Mouse (Mus musculus): ENCODE results near the gene Mlst8. TPM values are rescaled to one million over a fixed set of nuclear protein-coding genes. Genes with fewer than 3 reads are reported as not detected.
A peak's percentile ranks its signal among the peaks of the same experiment; 100 is the strongest.
"Not testable (repeated sequence)": the region's sequence is repeated elsewhere in the genome, so short reads cannot be mapped to it uniquely, and the experiment has no call there.

The Mlst8 gene
- polyA plus RNA-seq, 1 experiment from 2014 or later = 21.7 TPM

- 58% methylated on average over 6 of the region's 6 CpGs for WGBS
- H3K9ac ChIP-seq (ENCODE audit: low read depth, low read length) = no peak overlapping the region
- no peak overlapping the region for H3K4me3 ChIP-seq (ENCODE audit: low read depth, low read length)
- H3K27me3 ChIP-seq (replicated peaks; ENCODE audit: control insufficient read depth, insufficient read depth, low read length) = no peaks in the 10 kb centered on the region
- no peak overlapping the region for H3K27ac ChIP-seq (replicated peaks; ENCODE audit: low read depth, low read length)
- H3K4me1 ChIP-seq (ENCODE audit: control insufficient read depth, insufficient read depth, low read length) = no peaks in the 10 kb centered on the region
- H3K36me3 ChIP-seq (ENCODE audit: control insufficient read depth, insufficient read depth, low read length) = no peaks in the 10 kb centered on the region
- no peaks in the 10 kb centered on the region for H3K9me3 ChIP-seq (ENCODE audit: control insufficient read depth, low read length)
- ATAC-seq (ENCODE audit: low read depth) = no peak
- no peak for DNase-seq (ENCODE audit: low spot score)
- no peak overlapping the region for H3K4me2 ChIP-seq (ENCODE audit: low read depth, low read length)
Measured at GRCm38 (mm10) chr17:24463374-24464133, 15.3 kb downstream of the Mlst8 start.

- Histone ChIP-seq H3K4me2 (ENCODE audit: low read depth, low read length) (no peak overlapping the region), H3K4me1 (ENCODE audit: control insufficient read depth, insufficient read depth, low read length) (no peaks in the 10 kb centered on the region), H3K27ac (replicated peaks; ENCODE audit: low read depth, low read length) (no peak overlapping the region), H3K27me3 (replicated peaks; ENCODE audit: control insufficient read depth, insufficient read depth, low read length) (no peaks in the 10 kb centered on the region), H3K36me3 (ENCODE audit: control insufficient read depth, insufficient read depth, low read length) (no peaks in the 10 kb centered on the region), H3K9ac (ENCODE audit: low read depth, low read length) (no peak overlapping the region), H3K4me3 (ENCODE audit: low read depth, low read length) (no peak overlapping the region), H3K9me3 (ENCODE audit: control insufficient read depth, low read length) (no peaks in the 10 kb centered on the region)
- WGBS = 72% methylated on average over 1 of the region's 1 CpGs
- ATAC-seq (ENCODE audit: low read depth) (no peak), DNase-seq (ENCODE audit: low spot score) (no peak)
Measured at GRCm38 (mm10) chr17:24462932-24463331, 15.9 kb downstream of the Mlst8 start.

GRCm38 (mm10) chr17:24461580-24461979 is 17.3 kb downstream of the Mlst8 start:
- Histone ChIP-seq H3K27me3 (replicated peaks; ENCODE audit: control insufficient read depth, insufficient read depth, low read length) (no peaks in the 10 kb centered on the region), H3K9me3 (ENCODE audit: control insufficient read depth, low read length) (no peaks in the 10 kb centered on the region), H3K27ac (replicated peaks; ENCODE audit: low read depth, low read length) (no peak overlapping the region), H3K36me3 (ENCODE audit: control insufficient read depth, insufficient read depth, low read length) (no peaks in the 10 kb centered on the region), H3K4me3 (ENCODE audit: low read depth, low read length) (no peak overlapping the region), H3K4me1 (ENCODE audit: control insufficient read depth, insufficient read depth, low read length) (no peaks in the 10 kb centered on the region), H3K9ac (ENCODE audit: low read depth, low read length) (no peak overlapping the region), H3K4me2 (ENCODE audit: low read depth, low read length) (no peak overlapping the region)
- ATAC-seq (ENCODE audit: low read depth) (no peak), DNase-seq (ENCODE audit: low spot score) (no peak)
- 72% methylated on average over 2 of the region's 2 CpGs for WGBS

GRCm38 (mm10) chr17:24455523-24456206 is 23.2 kb downstream of the Mlst8 start:
- peak overlapping the region; percentile 43 for H3K4me2 ChIP-seq (ENCODE audit: low read depth, low read length)
- not testable (repeated sequence) for H3K36me3 ChIP-seq (ENCODE audit: control insufficient read depth, insufficient read depth, low read length); H3K9me3 ChIP-seq (ENCODE audit: control insufficient read depth, low read length); ATAC-seq (ENCODE audit: low read depth); H3K9ac ChIP-seq (ENCODE audit: low read depth, low read length); H3K27me3 ChIP-seq (replicated peaks; ENCODE audit: control insufficient read depth, insufficient read depth, low read length); DNase-seq (ENCODE audit: low spot score)
- H3K4me1 ChIP-seq (ENCODE audit: control insufficient read depth, insufficient read depth, low read length) = peaks cover 11% of the 10 kb centered on the region; the same call in 1 of the 2 replicates
- H3K27ac ChIP-seq (replicated peaks; ENCODE audit: low read depth, low read length) = peak overlapping the region; percentile 48; the same call in 1 of the 2 replicates
- H3K4me3 ChIP-seq (ENCODE audit: low read depth, low read length) = peak overlapping the region; percentile 86
- 52% methylated on average over 10 of the region's 10 CpGs for WGBS

GRCm38 (mm10) chr17:24454756-24455522 is 23.9 kb downstream of the Mlst8 start:
- peak overlapping the region; percentile 97 for H3K27ac ChIP-seq (replicated peaks; ENCODE audit: low read depth, low read length)
- H3K4me3 ChIP-seq (ENCODE audit: low read depth, low read length) = peak overlapping the region; percentile 86
- peaks cover 11% of the 10 kb centered on the region; the same call in 1 of the 2 replicates for H3K4me1 ChIP-seq (ENCODE audit: control insufficient read depth, insufficient read depth, low read length)
- no peaks in the 10 kb centered on the region for H3K27me3 ChIP-seq (replicated peaks; ENCODE audit: control insufficient read depth, insufficient read depth, low read length)
- peaks cover 7% of the 10 kb centered on the region for H3K36me3 ChIP-seq (ENCODE audit: control insufficient read depth, insufficient read depth, low read length)
- peak; percentile 94 for ATAC-seq (ENCODE audit: low read depth)
- H3K4me2 ChIP-seq (ENCODE audit: low read depth, low read length) = peak overlapping the region; percentile 60
- no peaks in the 10 kb centered on the region for H3K9me3 ChIP-seq (ENCODE audit: control insufficient read depth, low read length)
- peak; percentile 99 for DNase-seq (ENCODE audit: low spot score)
- peak overlapping the region; percentile 96 for H3K9ac ChIP-seq (ENCODE audit: low read depth, low read length)
- WGBS = under 1% methylated on average over 47 of the region's 67 CpGs

GRCm38 (mm10) chr17:24454218-24454755 is 24.6 kb downstream of the Mlst8 start:
- Histone ChIP-seq H3K9me3 (ENCODE audit: control insufficient read depth, low read length) (no peaks in the 10 kb centered on the region), H3K4me2 (ENCODE audit: low read depth, low read length) (peak overlapping the region; percentile 60), H3K27me3 (replicated peaks; ENCODE audit: control insufficient read depth, insufficient read depth, low read length) (no peaks in the 10 kb centered on the region), H3K27ac (replicated peaks; ENCODE audit: low read depth, low read length) (peak overlapping the region; percentile 97), H3K36me3 (ENCODE audit: control insufficient read depth, insufficient read depth, low read length) (peaks cover 14% of the 10 kb centered on the region), H3K4me3 (ENCODE audit: low read depth, low read length) (peak overlapping the region; percentile 86), H3K4me1 (ENCODE audit: control insufficient read depth, insufficient read depth, low read length) (peaks cover 11% of the 10 kb centered on the region; the same call in 1 of the 2 replicates), H3K9ac (ENCODE audit: low read depth, low read length) (peak overlapping the region; percentile 96)
- peak; percentile 37 for DNase-seq (ENCODE audit: low spot score)
- no peak; the same call in 1 of the 2 replicates for ATAC-seq (ENCODE audit: low read depth)
- whole genome bisulfite sequencing = 5% methylated on average over 14 of the region's 14 CpGs

- no peaks in the 10 kb centered on the region for H3K27me3 ChIP-seq (replicated peaks; ENCODE audit: control insufficient read depth, insufficient read depth, low read length)
- peaks cover 11% of the 10 kb centered on the region; the same call in 1 of the 2 replicates for H3K4me1 ChIP-seq (ENCODE audit: control insufficient read depth, insufficient read depth, low read length)
- ATAC-seq (ENCODE audit: low read depth) (no peak), DNase-seq (ENCODE audit: low spot score) (no peak)
- no peak overlapping the region for H3K9ac ChIP-seq (ENCODE audit: low read depth, low read length)
- 87% methylated on average over 2 of the region's 2 CpGs for WGBS
- peaks cover 23% of the 10 kb centered on the region for H3K36me3 ChIP-seq (ENCODE audit: control insufficient read depth, insufficient read depth, low read length)
- H3K27ac ChIP-seq (replicated peaks; ENCODE audit: low read depth, low read length) = no peak overlapping the region
- peak overlapping the region; percentile 60; the same call in 1 of the 2 replicates for H3K4me2 ChIP-seq (ENCODE audit: low read depth, low read length)
- H3K4me3 ChIP-seq (ENCODE audit: low read depth, low read length) = no peak overlapping the region
- H3K9me3 ChIP-seq (ENCODE audit: control insufficient read depth, low read length) = no peaks in the 10 kb centered on the region
Measured at GRCm38 (mm10) chr17:24453372-24453771, 25.5 kb downstream of the Mlst8 start.

- Histone ChIP-seq H3K4me1 (ENCODE audit: control insufficient read depth, insufficient read depth, low read length) (peaks cover 11% of the 10 kb centered on the region; the same call in 1 of the 2 replicates), H3K9ac (ENCODE audit: low read depth, low read length) (no peak overlapping the region), H3K4me3 (ENCODE audit: low read depth, low read length) (no peak overlapping the region), H3K36me3 (ENCODE audit: control insufficient read depth, insufficient read depth, low read length) (peaks cover 44% of the 10 kb centered on the region), H3K9me3 (ENCODE audit: control insufficient read depth, low read length) (no peaks in the 10 kb centered on the region), H3K27ac (replicated peaks; ENCODE audit: low read depth, low read length) (no peak overlapping the region), H3K4me2 (ENCODE audit: low read depth, low read length) (no peak overlapping the region), H3K27me3 (replicated peaks; ENCODE audit: control insufficient read depth, insufficient read depth, low read length) (no peaks in the 10 kb centered on the region)
- whole genome bisulfite sequencing = 99% methylated on average over 6 of the region's 6 CpGs
- DNase-seq (ENCODE audit: low spot score) (no peak), ATAC-seq (ENCODE audit: low read depth) (no peak)
Measured at GRCm38 (mm10) chr17:24451220-24451619, 27.7 kb downstream of the Mlst8 start.

All from embryonic facial prominence, embryonic 14.5 days (tissue).